Mouse (Mus musculus) kidney, adult 9 months (tissue): ENCODE data around the gene Rgs3.
A peak's percentile ranks its signal among the peaks of the same experiment; 100 is the strongest.

Experiments
- DNase-seq: peaks from one replicate; pipeline ENCODE4 v3.0.0; 2022

Rgs3 gene

GRCm38 (mm10) chr4:62633243-62633642 lies 73.6 kb downstream of the Rgs3 start:
- no peak for DNase-seq

GRCm38 (mm10) chr4:62634054-62634591 lies 74.5 kb downstream of the Rgs3 start:
- peak; percentile 42 for DNase-seq

DNA sequence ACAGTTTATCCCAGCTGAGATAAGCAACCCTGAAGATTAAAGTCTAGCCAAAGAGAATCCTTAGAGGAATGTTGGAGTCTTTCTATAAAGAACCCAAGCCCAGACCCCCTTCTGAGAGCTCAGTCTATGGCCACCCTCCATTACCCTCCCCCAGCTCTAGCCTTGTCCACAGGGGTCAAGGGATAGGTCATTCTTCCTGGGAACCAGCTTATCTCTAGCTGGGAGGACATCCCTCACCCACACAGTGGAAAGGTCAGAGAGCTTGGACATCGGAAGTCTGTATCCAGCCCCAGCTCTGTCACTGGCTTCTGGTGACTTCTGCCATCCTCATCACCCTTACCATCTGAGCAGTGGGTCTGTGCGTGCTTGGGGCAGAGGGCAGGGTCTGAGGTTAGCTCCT lies 75.2 kb downstream of the Rgs3 start:
- DNase-seq = no peak

GRCm38 (mm10) chr4:62636047-62636446 lies 76.4 kb downstream of the Rgs3 start:
- DNase-seq = no peak

DNA sequence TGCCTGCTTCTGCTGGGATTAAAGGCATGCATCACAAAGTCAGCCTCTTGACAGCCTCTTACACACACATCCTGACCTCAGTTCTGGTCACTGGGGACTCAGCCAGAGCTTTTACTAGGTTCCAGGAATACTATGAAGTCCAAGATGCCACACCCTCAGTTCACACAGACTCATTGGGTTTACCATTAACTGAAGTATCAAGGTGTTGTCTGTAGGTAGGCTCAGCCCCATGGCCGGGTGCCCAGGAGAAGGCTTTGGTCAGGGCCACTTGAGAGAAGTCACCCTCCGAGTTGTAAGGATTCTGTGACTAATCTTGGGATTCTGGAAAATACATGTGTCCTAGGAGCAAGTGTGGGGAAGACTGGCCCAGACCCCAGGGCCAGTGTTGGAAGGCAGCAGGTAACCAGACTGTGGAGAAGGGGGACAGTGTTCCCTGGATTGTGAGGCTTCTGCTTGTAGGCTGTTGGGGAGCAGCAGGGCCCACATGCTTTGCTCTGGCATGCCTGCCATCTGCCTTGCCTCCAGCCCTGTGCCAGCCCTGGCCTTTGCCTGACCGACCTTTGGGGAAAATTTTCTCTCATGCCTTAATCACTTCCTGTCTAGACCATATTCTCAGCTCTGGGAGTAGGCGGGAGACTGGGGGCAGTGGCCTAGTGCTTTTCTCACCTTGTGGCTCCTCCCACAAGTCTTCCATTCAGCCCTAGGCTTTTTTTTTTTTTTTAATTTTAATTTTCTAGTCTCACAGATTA lies 78.4 kb downstream of the Rgs3 start:
- peak; percentile 43 for DNase-seq

- no peak for DNase-seq
These were observed 81.0 kb downstream of the Rgs3 start for GRCm38 (mm10) chr4:62640496-62641229.

GRCm38 (mm10) chr4:62641230-62641589 lies 81.6 kb downstream of the Rgs3 start:
- DNase-seq = no peak

- no peak for DNase-seq
These were observed 82.0 kb downstream of the Rgs3 start for GRCm38 (mm10) chr4:62641656-62642055.

- peak; percentile 46 for DNase-seq
These were observed 83.8 kb downstream of the Rgs3 start for GRCm38 (mm10) chr4:62643401-62643800.

DNA sequence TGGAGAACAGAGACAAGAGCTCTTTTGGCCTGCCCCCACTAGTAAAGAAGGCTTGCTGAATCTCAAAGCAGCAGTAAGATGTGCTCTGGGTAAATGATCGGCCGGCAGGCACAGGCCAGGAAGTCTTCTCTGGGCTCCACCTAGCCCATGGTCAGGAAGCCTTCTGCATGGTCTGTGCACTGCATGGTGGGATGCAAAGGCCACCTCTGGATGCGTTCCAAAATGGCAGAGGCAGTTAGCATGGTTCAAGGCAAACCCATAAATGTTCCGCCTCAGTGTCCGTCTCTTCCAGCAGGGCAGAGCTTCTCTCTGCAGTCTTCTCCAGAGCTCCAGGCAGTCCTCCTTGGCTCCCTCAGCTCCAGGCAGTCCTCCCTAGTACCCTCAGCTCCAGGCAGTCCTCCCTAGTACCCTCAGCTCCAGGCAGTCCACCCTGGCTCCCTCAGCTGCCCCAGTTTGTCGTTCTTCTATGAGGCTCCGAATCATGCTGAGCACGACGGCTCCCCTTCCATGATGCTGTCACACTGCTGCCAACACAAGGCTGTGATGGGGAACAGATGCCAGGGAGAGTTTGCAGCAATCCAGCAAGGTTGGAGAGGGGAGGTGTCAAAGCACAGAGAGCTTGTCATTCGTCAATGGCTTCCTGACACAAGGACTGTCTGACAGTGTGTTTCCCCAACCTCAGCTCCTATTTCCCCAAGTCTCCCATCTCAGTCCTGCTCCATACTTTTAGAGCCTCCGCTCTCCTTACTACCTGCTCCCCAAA lies 84.6 kb downstream of the Rgs3 start:
- no peak for DNase-seq

DNA sequence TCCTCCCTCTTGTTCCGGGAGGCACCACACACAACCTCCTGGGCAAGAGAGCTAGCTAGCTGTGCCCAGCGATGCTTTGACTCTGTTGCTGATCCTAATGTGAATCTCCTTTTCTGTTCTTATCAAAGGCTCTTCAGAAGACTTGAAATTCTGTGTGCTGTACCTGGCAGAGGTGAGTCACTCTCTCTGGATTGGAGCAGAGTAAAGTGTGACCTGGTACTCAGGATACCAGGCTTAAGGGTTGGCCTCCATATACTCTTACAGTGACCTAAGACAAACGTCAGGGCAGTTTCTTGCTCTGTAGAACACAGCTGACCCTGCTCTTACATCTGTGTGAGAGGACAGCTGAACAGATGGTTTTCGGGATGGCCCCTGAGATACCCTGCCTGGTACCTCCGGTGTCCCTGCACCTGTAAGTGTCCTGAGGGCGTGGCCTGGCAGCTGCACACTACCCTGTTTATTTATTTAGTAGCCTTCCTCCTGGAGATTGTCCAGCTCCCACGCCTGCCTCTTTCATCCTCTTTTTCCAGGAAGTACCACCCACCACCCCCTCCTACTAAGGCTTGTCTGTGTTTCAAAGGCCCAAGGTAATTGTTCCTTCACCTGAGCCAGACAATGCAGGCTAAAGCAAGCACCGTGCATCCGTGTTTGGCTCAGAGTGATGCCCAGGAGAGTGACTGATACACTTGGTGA lies 87.1 kb downstream of the Rgs3 start:
- no peak for DNase-seq

DNA sequence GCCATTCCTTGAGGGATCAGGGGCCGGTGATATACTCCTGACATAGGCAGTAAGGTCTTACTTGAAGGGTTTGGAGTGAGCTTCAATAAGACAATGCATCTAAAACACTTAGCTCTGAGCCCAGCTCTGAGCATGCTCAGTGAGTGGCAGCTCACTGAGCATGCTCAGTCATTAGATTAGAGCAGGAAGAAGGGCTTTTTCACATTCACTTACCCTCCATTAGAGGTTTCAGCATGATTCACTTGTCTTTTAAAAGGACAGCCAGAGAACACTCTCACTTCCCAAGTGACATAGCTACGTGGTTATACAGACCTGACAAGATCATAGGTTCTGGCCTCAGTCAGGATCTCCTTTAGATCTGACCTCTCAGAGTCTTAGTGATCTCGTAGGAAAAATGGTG lies 89.2 kb downstream of the Rgs3 start:
- no peak for DNase-seq

GRCm38 (mm10) chr4:62649536-62650230 lies 90.0 kb downstream of the Rgs3 start:
- no peak for DNase-seq

DNA sequence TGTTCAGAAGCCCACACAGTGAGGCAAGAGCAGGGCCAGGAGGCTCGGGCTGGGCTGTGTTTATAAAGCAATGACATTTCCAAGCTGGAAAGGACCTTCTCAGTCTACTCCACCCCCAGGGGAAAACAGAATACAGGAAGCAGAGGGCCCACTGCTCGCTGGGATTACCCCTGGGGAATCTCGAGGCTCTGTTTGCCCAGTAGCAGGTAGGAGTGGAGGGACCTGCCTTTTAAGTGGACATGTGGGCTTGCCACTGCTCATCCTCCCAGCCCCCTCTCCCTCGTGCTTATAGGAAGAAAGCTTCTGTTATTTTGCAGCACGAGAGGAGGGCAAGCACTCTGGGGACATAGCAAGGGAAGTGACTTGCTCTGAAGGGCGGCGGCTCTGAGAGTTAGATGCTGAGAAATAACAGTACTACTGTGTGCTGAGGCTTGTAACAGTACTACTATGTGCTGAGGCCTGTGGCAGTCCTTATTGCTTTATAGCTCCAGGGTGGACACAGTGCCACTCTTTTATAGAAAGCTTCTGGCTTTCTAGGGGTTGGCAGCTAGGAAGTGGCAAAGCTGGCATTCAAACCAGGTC lies 91.6 kb downstream of the Rgs3 start:
- no peak for DNase-seq

DNA sequence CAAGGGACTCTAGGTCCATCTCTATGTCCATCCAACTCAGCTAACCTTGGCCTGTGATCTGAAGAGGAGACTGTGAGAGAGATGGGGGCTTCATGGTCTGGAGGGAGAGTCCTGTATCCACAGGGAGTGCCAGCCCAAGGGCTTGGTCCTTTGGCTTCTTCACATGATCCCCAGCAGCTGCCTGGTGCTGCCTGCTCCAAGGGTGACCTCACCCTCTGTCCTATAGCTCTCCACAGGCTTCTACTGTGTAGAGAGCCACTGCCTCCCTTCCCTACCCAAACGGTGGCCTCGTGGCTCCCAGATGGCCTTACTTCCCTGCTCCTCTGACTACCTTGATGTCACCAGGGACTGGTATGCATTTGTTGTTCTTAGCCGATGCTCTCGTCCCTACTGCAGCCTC lies 92.6 kb downstream of the Rgs3 start:
- DNase-seq = no peak

GRCm38 (mm10) chr4:62652921-62653757 lies 93.5 kb downstream of the Rgs3 start:
- DNase-seq = no peak

GRCm38 (mm10) chr4:62653922-62654661 lies 94.4 kb downstream of the Rgs3 start:
- DNase-seq = no peak

- DNase-seq = peak; percentile 72
These were observed 99.6 kb downstream of the Rgs3 start for GRCm38 (mm10) chr4:62659264-62659663.

DNA sequence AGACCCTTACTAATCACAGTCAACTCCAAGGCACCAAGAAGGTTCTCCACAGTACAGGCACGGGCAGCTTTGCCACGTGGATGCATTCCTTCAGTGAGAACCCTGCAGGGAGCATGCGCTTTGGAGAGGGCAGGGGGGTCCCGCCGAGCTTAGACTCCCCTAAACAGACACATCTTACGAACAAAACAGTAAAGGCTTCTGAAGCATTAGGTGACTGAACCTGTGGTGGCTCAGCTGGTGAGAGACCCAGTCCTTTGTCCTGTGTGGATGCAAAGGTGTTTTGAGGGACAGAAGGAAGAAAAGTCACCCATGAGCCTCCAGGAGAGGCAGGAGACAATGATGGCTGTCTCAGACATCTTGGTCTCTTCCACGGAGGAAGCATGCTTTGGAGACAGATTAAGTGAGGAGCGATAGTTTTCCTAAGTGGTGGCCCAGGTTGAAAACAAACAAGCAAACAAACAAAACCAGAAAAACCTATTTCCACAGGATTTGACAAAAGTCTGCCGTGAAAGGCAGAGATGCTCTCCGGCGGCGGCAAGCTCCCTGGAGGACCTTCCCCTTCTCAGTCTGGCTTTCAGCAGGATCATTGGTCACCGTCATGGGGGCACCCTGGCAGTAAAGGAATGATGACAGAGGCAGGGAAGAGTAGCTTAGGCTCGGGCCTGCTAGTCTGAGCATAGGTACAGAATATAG lies 100.4 kb downstream of the Rgs3 start:
- no peak for DNase-seq

DNA sequence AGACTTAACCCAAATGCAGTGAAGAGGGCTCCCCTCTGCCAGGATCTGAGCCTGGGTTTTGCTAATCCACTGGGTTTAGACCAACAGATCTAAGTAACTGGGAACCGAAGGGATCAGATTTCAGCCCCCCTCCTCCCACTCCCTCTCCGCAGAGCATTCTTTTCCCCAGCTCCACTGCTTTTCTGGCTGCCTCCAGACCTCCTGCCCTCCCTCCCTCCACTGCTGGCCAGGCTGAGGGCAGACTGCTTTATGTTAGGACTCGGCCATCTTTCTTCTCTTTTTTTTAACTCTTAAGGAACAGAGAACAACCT lies 100.9 kb downstream of the Rgs3 start:
- peak; percentile 43 for DNase-seq
